Mouse (Mus musculus) ES-Bruce4 (cell line): ENCODE data around the gene Tom1l2.

Experiments
- CTCF ChIP-seq: IDR thresholded peaks from one replicate; pipeline ENCODE4 v1.8.1; 2011; ENCODE audit warnings: low read depth, low read length
- EP300 ChIP-seq: IDR thresholded peaks from 2 replicates; pipeline ENCODE4 v1.6.1; 2011; ENCODE audit warnings: low read depth, low read length; ENCODE audit not compliant: insufficient read depth
- POLR2A ChIP-seq: IDR thresholded peaks from one replicate; pipeline ENCODE4 v1.8.1; 2011; ENCODE audit warnings: low read length; ENCODE audit not compliant: insufficient read depth

DNA sequence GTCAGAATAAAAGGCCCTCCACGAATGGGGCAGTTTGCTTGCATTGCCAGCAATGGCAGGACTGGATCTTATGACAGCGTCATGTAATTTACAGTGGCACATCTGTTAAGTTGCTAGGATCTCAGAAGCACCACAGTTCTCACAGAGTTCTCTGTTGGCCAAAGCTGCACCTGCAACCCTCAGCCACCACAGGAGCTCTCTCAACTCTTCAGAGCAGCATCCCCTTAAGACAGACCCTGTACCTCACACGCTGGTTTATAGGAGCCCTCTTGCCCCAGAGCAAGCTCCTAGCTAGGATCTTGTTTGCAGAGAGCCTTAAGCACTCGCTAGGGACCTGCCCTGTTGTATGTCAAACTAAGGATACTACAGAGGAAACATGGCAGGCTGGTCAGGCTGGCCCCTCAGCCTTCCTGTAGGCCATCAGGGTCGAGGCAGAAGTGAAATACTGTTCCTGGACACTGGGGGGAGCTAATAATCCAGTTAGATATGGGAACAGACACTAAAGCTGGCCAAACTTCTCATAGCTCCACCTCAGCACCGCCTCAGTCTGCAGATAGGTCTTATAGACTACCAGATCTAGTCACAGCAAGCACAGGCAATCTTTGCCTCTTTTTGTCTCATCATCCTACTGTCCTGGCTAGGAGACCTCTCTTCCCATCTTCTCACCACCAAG lies 101.6 kb downstream of the Tom1l2 start:
- TF ChIP-seq EP300 (no peak), POLR2A (no peak), CTCF (peak; percentile 51)
